Mouse (Mus musculus) thymus, postnatal 0 days (tissue): ENCODE measurements around the gene Evx2. TPM values are rescaled to one million over a fixed set of nuclear protein-coding genes. Genes with fewer than 3 reads are reported as not detected.

Experiments
- DNase-seq: peaks from one replicate; pipeline ENCODE4 v3.0.0-alpha.2; 2015; ENCODE audit warnings: low spot score
- polyA plus RNA-seq: library from polyadenylated mRNA; unstranded; fragments of >200 nt; fragmentation: Nextera tagmentation; extraction: Ambion mirVana; gene quantifications from 2 replicates; pipeline ENCODE4 v1.2.1, GENCODE M21; 2015

Evx2 gene
- not detected in 2 replicates for polyA plus RNA-seq

DNA sequence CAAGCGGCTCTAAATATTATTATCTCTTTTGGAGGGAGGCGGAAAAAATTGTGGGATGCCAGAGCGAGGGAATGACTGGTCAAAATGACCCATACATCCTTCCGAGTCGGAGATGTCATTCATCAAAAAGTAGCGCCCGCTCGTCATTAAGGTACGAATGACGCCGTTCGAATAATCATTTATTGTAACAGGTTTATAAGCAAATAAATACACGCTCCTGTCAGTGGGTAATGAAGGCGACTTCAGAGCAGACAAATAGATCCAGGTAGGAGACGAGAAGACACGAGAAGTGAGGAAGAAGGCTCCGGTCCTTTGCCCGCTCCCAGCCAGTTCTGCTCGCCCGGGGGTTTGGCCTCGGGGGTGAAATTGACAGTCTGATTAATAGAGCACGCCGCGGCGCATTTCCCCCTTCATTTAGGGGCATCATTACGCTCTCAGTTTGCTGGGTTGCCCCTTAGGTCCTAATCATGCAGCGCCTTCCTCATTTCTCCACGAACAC, at the start of gene Evx2:
TSS of gene Evx2 (minus strand) at position 51 of the 499 bp plus-strand sequence.
- DNase-seq: no peak

DNA sequence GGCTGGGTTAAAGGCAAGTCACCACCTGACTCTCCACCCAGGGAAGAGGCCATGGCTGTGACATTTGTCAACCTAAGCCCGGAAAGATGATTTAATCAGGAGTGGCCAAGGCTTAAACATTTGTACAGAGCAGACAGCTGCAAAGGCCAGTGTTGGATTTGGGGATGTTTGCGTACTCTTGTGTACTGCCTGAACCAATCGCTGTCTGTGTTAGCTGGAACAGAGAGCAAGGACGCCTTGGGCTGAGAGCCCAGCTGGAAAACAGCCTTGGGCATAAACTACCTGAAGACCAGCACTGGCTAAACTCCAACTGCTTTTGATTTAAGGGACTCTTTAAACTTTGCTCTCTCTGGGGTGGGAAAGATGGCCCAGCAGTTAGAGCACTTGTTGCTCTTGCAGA, 49.3 kb upstream of the Evx2 start:
- DNase-seq: no peak

DNA sequence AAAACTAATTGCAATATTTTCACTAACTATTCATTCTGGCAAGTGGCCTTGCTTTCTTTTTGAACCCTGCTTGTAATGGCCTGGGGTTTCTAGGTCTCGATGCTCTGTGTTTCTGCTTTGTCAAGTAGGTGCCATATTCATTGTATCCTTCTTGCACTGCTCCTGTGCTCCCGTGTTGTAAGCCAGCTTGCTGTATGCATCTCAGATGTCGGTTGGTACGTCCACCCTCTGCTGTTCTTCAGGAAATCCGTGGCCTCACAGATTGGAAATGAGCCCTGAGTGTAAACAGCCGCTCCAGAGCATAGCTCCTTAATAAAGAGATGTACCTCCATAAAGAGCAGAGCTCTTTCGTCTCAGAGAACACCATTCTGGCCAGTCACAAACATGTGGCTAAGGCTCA, 48.2 kb upstream of the Evx2 start:
- DNase-seq: no peak

DNA sequence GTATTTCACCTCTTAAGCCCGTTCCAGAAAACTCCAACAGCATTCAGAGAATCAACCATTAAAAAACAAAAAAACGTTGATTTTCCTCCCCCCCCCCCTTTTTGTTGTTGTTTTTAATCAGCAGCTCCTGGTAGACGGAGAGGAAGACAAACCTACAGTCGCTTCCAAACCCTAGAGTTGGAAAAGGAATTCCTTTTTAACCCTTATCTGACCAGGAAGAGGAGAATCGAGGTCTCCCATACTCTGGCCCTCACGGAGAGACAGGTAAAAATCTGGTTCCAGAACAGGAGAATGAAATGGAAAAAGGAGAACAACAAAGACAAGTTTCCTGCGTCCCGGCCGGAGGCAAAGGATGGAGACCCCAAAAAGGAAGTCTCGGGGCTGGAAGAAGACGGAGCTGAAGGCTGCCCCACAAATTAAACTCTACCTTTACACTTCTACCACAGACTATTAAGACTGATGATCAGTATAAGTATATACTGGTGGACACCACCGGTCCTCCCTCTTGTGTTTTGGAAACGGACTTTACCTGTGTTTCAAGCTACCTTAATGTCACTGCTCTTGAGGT, 47.1 kb upstream of the Evx2 start:
- no peak for DNase-seq

DNA sequence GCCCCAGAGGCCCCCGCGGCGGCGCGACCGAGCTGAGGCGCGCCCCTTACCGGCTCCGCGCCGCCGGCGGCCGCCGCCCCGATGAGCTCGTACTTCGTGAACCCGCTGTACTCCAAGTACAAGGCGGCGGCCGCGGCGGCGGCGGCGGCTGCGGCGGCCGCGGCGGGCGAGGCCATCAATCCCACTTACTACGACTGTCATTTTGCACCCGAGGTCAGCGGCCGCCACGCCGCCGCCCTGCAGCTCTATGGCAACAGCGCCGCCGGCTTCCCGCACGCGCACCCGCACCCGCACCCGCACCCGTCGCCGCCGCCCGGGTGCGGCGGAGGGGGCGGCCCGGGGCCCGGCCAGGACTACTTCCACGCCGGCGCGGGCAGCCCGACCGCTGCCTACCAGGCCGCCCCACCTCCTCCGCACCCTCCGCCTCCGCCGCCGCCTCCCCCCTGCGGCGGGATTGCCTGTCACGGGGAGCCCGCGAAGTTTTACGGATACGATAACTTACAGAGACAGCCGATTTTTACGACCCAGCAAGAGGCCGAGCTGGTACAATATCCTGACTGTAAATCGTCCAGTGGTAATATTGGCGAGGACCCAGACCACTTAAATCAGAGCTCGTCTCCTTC, 46.2 kb upstream of the Evx2 start:
- no peak for DNase-seq

DNA sequence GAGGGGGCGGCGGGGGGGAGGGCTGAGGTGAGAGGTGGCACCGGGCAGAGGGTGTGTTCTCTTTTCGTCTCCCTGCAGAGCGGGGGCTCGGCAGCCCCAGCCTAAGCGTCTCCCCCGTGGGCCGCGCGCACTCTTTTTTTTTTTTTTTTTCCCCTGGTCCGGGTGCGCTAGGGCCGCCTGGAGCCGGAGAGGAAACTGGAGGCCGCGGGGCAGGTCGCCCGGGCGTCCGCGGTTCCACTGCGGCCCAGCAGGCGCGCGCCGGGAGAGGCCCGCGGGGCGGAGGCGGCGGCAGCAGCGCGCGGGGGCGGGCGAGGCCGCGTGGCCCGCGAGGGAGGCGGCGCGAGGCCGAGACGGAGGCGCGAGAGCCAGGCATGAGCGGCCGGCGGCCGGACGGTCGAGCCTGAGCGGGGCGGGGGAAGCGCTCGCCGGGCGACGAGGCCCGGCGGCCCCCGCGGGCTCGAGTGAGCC, 45.7 kb upstream of the Evx2 start:
- DNase-seq: no peak

DNA sequence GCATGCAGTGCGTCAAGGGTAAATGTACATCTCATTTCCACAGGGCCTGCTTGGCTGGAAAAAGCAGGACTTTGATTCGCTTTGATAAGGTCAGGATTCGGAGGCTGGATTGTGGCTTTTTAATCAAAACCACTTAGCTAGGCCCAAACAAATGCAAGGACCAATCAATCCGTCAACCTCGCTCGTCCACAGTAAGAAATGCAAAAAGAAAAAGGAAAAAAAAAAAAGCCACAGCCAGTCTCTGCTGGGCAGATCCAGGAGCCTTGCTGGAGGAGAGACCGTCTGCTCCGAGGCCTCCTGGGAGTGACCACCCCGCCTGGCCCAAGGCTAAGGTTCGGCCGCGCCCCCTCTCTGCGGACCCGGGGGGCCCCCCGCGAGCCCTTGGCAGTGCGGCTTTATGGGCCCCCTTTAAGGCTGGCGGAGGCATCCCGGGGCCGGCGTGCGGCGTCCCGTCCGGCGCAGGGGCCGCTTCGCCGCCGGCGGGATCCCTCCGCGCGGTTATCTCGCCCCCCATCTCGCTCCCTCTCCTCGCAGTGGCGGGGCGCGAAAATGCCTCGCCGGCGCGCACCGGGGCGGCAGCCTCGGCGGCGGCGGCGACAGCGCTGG, 45.1 kb upstream of the Evx2 start, which contains the start of gene Hoxd8:
TSS of gene Hoxd8 (plus strand) at position 223 of the 606 bp plus-strand sequence.
- DNase-seq: no peak

DNA sequence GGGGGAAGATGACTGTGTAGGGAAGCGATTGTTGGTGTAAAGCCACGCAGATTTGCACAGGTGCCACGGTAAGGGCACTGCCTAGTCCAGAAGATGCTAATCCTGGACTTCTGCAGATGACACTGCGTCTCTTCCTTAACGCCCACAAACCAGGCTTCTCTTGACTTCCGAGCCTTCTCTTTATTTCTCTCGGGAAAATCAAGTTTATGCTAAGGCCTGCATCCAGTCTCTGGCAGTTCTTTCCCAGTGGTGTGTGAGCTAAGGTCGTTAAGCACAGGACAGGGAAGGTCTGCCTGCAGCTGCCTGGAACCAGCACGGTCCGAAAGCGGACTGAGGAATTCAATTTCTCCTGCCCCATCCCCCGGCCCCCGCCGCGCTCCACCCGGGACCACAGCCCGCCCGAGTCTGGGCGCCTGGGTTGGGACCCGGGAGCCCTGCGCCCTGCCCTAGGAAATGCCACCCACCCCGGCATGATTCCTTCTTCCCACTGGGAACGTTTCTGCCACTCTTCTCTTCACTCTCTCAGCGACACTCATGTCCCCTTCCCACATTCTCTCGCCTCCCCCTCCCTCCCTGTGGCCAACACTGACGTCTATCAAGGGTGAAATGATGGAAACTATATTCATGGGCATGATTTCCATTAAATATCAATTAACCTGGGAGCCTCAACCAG, 44.5 kb upstream of the Evx2 start:
- DNase-seq: no peak

DNA sequence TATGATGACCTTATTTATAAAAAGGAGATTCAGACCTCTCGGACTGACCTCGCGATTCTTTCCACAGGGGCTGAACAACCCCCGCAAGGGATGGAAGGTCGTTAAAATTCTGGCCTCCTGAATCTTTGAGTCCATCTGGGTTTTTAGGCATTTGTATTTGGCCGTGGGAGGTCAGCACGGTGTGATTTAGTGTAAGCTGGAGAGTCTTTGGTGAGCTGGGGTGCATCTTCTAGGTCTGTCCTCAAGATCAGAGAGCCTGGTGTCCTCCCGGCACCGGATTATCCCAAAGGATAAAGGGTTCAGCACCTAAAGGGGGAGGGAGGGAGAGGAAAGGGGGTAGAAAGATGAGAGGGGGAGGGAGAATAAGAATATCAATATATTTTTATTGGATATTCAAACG, 44.0 kb upstream of the Evx2 start:
- DNase-seq: no peak

DNA sequence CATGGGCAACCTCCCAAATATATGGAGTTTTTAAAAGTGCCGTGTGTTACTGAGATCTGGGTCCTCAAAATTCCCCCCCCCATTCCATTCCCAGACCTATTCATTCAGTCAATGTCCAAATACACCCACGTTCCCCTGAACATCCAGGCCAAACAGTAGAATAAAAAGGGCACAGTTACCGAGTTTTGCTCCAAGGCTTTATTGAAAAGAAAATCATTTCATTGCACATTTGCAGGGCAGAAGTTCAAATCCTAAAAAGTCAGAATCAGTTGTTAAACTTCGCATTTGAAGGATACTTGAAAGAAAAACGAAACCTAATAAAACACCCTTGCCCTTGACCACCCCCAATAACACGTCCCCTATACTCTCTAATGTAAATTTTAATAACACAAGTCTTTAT, 43.5 kb upstream of the Evx2 start:
- no peak for DNase-seq

DNA sequence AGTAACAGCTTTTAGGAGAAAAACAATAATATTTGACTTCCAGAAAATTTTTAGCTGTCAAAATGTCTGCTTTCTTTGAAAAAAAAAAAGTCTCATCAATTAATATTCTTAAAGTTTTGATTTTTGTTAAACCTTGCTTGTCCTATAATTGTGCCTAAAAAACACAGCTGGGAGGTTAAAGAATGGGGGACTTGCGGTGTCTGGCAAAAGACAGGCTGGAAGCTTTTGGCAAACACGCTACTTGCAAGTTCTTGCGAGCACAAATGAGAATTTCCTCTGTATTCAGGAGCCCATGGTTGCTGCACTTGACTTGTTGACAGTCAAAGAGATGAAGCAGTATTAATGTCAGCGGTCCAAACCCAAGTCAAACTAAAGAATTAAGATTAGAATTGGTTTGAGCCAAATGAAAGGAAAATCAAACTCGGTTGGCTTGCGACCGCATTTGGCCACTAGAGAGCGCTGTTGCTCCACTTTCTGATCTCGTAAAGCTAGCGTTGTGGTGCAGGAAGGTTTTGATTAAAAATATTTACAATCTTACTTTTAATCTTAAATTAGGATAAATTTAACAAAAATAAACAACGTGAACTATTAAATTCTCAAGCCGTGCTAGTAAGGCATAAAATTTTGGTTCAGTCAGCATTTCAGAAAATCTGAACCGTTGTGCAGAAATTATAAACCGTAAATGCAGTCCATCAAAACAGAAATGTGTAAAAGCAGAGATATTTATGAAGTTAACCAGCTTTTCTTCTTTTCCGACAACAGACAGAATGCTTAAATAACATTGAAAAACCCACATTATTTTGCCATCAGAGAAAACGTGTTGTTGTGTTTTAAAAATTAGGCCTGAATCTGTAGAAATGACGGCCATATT, 42.8 kb upstream of the Evx2 start:
- DNase-seq: peak; percentile 67

DNA sequence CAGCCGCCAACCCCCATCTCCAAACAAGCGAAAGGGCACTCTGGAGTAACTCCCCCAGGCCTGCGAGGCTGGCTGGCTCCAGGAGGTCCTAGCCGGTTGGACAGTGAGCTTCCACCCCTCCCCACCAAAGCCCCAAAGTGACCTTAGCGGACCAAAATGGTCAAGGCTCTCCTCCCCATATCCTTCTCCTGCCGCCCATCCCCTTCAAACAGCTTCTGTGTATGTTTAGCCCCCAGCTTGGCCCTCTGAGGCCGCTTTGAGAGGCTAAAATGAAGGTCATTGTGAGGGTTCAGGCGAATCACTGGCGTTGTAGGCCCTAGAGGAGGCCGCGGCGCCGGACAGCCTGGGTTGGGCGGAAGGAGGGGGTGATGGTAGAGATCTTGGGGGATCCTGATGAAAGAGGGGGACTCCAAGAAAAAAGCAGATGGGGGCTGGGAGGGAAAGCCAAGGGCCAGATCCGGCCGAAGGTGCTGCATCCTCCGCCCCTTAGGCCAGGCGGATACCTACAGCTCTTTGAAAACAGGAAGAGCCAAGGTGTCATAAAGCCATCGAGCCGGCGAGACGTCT, 41.3 kb upstream of the Evx2 start:
- no peak for DNase-seq

DNA sequence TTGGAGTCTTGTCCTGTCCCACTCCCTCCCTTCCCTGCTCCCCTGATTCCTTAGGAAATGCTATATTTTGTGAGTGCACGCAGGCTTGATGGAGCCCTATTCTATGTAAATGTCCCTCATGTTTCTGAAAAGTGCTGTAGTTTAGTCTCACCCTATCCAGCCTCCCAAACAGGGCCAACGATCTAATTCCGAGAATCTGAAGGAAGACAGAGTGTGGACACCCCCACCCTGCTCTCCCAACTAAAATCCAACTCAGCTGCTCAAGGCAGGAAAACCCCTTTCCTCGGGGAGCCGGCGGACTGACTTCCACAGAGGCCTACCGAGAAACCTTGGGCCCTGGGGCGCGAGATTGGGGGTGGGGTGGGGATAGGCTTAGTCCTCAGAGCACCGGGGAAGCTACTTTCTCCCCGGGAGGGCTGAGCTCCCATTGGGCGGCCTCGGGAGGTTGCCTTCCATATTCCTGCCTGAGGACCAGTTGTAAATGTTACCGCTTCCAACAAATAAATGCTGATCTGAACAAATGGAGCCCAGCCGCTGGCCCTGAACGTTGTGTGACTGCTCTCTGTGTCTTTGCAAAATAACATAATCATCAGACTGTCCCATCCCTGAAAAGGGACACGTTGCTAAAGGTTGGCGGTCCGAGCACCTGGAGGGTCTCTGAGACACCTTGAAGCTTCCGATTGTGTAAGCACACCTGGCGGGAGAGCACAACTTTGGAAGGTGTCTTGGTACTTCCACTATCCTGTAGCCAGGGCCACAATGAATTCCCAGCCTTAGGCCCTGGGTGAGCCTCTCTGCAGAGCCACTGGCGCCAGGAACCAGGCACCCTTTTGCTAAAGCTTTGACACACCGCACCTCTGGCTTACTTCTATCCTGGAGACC, 40.5 kb upstream of the Evx2 start:
- DNase-seq: no peak

DNA sequence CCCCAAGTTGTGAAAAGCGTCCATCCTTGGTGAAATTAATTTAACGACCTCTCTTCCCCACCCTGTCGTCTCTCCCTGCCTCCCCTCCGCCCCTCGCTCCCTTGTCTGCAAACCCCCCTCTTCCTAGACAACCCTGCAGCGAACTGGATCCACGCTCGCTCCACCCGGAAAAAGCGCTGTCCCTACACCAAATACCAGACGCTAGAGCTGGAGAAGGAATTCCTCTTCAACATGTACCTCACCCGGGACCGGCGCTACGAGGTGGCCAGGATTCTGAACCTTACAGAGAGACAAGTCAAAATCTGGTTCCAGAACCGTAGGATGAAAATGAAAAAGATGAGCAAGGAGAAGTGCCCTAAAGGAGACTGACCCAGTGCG, 39.7 kb upstream of the Evx2 start:
- DNase-seq: no peak

DNA sequence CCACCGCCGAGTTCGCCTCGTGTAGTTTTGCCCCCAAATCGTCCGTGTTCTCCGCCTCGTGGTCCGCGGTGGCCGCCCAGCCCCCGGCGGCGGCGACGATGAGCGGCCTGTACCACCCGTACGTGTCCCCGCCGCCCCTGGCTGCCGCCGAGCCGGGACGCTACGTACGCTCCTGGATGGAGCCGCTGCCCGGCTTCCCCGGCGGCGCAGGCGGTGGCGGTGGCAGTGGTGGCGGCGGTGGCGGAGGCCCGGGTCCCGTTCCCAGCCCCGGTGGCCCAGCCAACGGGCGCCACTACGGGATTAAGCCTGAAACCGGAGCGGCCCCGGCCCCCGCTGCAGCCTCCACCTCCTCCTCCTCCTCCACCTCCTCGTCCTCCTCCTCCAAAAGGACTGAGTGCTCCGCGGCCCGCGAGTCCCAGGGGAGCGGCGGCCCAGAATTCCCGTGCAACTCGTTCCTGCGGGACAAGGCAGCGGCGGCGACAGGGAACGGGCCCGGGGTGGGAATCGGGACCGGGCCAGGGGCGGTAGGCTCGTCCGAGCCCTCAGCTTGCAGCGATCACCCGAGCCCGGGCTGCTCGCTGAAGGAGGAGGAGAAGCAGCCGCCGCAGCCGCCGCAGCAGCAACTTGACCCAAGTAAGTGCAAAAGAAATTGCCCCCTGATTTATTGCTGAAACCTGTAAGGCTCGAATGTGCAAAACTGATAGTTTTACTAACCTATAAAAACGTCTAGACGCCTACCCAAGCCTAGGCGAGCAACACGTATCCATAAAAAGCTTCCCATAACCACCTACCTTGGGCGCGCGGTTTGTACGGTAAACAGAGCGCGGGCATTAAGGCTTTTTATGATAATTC, 39.1 kb upstream of the Evx2 start:
- no peak for DNase-seq

DNA sequence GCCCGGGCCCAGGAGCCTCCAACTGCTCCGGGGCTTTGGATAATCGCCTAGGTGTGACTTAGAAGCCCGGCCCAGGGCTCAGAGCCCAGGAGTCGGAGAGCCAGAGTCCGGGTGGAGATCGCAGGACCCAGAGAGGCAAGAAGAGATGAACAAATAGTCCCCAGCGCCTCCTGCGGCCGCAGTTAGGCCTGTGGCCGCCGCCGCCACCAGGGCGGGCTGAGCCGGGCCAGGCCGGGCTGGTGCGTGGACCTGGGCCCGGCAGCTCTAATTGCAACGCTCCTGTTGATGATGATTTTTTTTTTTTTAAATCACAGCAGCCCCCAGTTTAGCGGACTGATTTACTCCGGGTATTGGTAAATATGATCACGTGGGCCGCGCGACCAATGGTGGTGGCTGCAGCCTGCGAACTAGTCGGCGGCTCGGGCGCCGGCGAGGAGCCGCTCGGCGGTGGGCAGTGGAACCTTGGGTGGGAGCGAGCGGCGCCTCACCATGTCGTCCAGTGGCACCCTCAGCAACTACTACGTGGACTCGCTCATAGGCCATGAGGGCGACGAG, 38.3 kb upstream of the Evx2 start, which contains the start of gene Hoxd9:
TSS of gene Hoxd9 (plus strand) at position 161 of the 555 bp plus-strand sequence.
- no peak for DNase-seq

DNA sequence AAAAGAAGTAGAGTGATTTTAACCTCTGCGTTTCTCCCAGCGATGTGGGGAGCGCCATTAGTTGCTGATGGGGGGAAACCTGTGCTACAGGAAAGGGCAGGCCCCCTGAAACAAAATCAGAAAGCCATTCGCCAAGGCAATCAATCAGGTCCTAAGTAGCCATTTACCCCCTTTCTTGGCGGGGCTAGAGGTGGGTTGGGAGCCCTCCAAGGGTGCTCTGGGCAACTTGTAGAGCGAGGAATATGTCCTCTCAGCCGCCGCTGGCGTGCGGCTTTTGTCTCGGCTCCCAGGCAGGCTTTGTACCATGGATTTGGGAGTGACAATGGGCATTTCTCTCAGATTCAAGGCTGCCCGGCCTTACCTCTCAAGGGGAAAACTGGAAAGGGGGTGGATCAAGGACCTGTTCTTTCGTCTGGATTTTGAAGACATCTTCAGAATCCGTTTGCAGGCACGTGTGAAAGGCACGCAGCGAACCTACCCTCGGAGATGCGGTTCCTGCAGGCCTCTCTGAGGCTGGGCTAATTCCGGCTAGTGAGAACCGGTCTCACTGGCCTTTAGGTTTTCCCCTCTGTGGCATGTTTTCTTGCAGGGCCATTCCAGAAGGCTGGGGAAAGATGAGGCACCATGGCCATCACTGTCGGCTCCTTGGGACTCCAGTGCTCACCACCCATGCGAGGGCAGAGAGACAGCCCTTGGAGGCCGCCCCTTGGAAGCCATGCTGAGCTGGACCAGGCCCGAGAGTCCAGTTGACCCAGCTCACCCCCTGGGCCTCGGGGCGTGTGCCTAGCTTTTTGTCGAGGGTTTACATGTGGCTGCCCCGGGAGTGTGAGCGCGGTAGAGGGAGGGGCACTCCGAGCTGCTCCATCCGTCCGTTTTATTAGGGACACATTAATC, 37.3 kb upstream of the Evx2 start:
- no peak for DNase-seq
